Mouse (Mus musculus) left cerebral cortex, adult 18-20 months (tissue): ENCODE results near the gene Syne2. TPM values are rescaled to one million over a fixed set of nuclear protein-coding genes. Genes with fewer than 3 reads are reported as not detected.
"Not testable (repeated sequence)": the region's sequence is repeated elsewhere in the genome, so short reads cannot be mapped to it uniquely, and the experiment has no call there.

Source experiments
- DNase-seq, 2 experiments: peaks; one replicate each; pipeline ENCODE4 v3.0.0; 2021 to 2022; ENCODE audit warnings: low spot score in 2 of 2, mixed read lengths in 1 of 2
- total RNA-seq, 2 experiments: library from RNA; stranded (reverse); gene quantifications; 2 replicates each; pipeline ENCODE4 v1.2.3; 2021

The Syne2 gene
- total RNA-seq, 2 experiments from 2014 or later, result 20.8 to 21.8 TPM

GRCm38 (mm10) chr12:76093613-76094588 lies 276.0 kb downstream of the Syne2 start:
- no peak for DNase-seq

GRCm38 (mm10) chr12:76095117-76096035 lies 277.4 kb downstream of the Syne2 start:
- DNase-seq, result peak; percentile 14 to 31

GRCm38 (mm10) chr12:76102621-76103020 lies 284.7 kb downstream of the Syne2 start:
- peak; percentile 33 to 36 for DNase-seq

GRCm38 (mm10) chr12:76104596-76105351 lies 286.8 kb downstream of the Syne2 start:
- no peak for DNase-seq

DNA sequence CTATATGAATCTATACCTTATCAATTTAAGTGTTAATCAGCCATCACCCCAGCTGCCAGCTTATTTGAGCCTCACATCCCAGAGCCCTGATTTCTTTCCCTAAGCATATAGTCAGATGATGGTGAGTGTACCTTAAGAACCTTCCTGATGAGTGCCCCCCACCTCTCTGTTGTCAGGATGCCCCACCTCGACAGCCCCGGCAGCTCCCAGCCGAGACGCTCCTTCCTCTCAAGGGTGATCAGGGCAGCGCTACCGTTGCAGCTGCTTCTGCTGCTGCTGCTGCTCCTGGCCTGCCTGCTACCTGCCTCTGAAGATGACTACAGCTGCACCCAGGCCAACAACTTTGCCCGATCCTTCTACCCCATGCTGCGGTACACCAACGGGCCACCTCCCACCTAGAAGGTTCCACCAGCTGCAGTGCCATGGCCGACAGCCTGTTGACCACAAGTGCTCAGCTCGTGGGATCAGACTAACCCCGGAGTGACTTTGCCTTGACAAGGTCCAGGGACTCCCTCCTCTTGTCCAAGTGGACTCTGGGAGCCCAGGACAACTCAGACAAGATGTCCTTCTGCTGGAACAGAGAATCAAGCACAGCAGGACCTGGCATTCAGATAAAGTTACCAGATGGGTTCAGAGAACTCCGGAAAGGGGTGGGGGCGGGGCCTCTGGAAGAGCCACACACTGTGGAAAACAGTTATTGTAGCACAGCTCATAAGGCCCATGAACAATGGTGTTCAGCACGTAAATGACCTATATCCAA lies 291.9 kb downstream of the Syne2 start:
- no peak for DNase-seq

- no peak for DNase-seq
These were observed 293.1 kb downstream of the Syne2 start for GRCm38 (mm10) chr12:76111046-76111445.

DNA sequence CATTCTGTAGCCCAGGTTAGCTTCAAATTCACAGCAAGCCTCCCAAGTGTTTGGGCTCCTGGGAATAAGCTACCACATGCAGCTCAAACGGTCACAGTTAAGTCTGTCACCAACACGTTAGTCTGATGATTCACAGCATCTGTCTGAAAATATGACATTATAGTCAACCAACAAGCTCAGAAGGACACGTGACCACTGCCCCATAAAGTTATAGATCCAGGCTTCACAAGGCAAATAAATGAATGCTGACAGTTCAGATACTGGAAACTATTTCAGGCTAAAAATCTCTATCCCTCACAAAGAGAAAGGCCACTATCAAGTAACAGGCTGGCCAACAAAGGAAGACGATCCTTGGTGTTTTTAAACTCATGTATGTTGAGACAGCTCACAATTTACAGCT lies 298.6 kb downstream of the Syne2 start:
- DNase-seq, result no peak

DNA sequence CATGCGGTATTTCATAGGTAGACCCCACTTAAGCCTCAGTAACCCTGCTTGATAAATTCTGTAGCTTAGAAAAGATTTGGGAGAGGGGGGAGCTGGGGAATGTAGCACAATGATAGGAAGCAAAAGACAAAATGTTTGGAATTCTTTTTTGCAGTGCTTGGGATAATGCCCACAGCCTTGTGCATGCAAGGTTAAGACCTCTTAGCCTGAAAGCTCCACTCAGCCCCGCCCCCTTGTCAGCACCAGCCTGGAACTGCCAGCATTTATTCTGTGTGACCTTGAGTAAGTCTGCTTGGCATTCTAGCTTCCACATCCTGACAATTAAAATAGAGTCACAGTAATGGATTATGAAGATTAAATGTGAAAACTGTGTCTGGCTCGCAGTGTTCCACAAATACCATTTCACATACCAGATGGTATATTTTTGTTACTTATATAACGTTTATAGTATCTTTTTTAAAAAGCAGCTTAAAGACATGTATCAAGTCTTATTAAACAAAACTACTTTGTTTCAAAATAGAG lies 299.8 kb downstream of the Syne2 start:
- DNase-seq, result no peak

DNA sequence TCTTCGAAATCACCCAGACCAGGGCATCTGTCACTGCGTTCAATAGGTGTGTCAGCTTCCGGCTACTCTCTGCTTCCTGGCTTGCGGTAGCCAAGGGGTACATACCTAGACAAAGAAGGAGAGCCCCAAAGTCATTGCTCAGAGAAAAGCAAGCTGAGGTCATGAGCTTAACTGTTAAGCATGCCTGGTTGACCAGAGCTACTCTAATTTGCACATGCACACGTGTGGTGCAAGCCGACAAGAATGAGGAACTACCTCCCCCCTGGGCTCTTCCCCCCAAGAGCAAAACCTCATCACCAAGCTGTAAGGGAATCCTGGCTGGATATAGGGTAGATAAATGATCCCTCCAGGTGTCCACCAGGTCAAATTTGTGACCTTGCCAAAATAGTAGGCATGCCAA lies 305.3 kb downstream of the Syne2 start:
- no peak for DNase-seq

DNA sequence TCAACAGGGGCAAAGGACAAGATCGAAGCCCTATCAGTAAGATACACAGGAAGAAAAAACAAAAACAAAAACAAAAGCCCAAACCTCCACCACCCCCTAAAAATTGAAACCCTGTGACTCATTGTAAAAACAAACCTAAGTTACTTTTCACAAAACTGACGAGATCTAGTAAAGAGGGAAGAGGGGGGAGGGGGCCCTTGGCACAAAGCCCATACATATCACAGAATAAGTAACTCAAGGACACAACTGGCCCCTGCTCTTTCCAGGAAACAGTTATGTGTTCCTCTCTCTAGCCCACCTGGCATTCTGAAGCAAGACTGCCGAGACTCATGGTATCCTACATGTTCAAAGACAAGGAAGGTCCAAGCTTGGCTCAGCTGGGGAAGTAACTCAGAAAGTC lies 310.4 kb downstream of the Syne2 start:
- no peak for DNase-seq

DNA sequence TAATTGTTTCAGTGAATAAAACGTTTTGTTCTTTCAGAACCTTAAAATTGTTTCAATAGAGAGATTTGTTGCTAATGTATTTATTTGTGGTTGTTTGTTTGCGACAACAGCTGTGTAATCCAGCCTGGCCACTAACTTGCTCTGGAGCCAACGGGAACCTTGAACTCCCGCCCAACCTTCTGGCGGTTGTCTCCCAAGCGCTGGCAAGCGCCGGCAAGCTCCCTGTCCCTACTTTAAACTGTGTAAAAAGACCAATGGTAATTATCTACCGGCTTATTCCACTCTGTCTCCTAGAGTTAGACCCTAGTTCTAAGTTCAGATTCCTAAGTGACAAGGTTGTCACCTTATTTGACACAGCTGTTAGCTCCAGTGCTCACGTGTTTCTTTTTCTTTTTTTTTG lies 310.9 kb downstream of the Syne2 start:
- no peak for DNase-seq

DNA sequence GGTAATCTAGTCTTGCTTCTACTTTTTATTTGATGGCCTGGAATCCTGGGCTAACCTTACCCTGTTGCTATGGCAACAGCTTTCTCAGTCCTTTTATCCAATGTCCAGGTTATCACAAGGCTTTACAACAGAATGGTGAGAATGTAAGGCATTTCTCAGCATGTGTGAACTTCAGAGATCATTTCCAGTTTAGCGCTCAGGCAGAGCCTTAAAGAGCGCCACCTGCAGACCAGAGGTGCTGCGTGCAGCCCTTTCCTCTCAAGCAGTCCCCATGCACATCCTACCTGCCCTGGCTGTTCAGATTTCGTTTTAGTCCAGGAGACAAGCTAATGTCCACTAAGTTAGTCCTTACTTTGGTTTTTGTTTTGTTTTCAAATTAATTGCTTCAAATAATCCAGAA lies 312.3 kb downstream of the Syne2 start:
- DNase-seq, result peak in 1 of 2 experiments; percentile 7

DNA sequence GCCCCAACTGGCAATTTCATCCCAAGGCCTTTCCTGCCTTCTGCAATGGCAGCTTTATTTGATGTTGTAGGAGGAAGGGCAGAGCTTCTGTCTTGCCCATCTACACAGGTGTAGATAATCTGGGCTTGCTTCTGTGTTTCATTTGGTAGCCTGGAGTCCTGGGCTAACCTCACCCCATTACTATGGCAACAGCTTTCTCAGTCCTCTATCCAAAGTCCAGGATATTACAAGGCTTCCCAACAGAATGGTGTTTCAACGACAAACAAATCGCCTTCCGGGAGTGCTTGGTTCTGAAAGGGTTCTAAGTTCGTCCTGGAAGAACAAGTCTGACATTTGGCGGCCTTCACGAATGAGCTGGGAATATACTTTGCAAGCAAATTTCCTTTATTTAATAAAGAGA lies 313.0 kb downstream of the Syne2 start:
- no peak for DNase-seq

- no peak for DNase-seq
These were observed 314.7 kb downstream of the Syne2 start for GRCm38 (mm10) chr12:76132591-76132990.

DNA sequence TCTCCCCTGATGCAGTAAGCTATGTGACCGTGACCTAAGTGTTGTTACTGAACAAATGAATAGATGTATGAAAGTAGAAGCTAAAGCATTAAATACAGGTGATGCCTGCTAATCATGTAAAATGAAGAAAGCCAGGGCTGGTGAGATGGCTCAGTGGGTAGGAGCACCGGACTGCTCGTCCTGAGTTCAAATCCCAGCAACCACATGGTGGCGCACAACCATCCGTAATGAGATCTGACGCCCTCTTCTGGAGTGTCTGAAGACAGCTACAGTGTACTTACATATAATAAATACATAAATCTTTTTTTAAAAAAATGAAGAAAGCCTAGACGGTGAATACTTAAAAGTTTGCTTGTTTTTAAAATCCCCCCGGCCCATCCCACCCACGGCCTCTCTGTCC lies 315.1 kb downstream of the Syne2 start:
- not testable (repeated sequence) for DNase-seq

DNA sequence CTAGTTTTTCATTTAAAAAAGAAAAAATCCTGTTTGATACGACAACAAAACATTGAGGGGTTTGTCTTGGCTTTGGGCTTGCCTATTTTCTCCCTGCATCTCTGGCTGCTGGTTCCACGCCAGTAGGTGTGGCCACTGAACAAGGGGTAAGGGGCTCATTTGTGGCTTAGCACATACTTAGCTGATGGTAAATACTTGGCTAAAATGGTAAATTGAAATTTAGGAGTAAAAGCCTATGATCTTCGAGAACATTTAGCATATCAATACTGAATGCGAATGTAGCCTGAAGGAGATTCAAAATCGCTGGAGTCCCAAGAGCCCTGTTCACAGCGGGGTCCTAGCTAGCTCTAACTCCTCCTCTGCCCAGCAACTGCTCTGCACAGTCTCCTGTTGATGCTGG lies 318.8 kb downstream of the Syne2 start:
- no peak for DNase-seq

- not testable (repeated sequence) for DNase-seq
These were observed 334.5 kb downstream of the Syne2 start for GRCm38 (mm10) chr12:76152389-76152788.
